Mouse (Mus musculus) liver (tissue): ENCODE data around the gene A530064D06Rik.
"Not testable (repeated sequence)": the region's sequence is repeated elsewhere in the genome, so short reads cannot be mapped to it uniquely, and the experiment has no call there.

Experiments used
- DNase-seq: peaks from one replicate; pipeline ENCODE4 v3.0.0-alpha.2; 2020; ENCODE audit warnings: mixed read lengths

A530064D06Rik gene

DNA sequence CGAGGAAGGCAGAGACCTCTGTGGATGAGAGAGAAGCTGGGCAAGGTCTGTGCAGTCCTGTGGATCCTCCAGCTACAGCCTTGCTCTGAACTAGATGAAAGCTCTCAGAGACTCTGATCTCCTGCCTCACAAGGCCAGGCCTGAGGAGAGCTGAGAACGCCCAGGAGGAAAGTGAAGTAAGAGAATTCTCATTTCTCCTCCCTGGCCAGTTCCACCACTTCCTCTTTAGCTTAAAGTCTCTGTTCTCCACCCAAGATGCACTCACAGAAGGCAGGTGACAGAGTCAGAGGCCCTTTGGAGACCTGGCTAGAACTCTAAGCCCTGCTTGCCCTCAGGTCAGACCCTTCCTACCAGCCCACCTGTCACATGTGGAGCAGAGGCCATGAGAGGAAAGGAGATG, at the start of gene A530064D06Rik:
TSS of gene A530064D06Rik (minus strand) at position 173 of the 400 bp plus-strand sequence.
- DNase-seq = not testable (repeated sequence)

DNA sequence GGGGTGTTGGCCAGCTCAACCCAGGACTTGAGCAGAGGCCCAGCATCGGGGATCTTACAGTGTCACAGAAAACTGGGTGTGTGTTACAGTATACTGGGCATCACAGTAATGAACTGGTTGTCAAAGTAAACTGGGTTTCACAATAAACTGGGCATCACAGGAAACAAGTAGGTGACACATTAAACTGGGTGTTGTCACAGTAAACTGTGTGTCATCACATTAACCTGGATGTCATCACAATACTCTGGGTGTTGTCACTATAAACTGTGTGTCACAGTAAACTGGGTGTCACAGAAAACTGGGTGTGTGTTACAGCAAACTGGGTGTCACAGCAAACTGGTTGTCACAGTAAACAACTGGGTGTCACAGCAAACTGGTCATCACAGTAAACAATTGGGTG, 48.4 kb upstream of the A530064D06Rik start:
- DNase-seq = no peak

DNA sequence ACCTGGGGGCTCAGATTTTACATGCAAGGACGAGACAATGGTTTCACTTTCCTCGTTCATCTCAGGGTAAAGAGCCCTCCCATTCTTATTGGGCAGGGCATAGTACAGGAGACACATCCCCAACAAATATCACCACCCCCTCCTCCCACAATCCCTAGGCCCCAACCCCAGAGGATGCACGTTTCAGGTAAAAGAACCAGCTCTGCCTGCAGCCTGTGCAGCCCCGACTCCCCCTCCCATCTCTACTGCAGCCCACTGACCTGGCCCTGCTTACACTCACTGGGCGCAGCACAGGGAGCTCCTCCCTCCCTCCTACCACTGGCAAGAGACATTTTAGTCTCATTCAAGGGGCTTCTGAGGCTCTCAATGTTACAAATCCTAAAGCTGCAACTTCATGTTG, 46.4 kb upstream of the A530064D06Rik start:
- no peak for DNase-seq

DNA sequence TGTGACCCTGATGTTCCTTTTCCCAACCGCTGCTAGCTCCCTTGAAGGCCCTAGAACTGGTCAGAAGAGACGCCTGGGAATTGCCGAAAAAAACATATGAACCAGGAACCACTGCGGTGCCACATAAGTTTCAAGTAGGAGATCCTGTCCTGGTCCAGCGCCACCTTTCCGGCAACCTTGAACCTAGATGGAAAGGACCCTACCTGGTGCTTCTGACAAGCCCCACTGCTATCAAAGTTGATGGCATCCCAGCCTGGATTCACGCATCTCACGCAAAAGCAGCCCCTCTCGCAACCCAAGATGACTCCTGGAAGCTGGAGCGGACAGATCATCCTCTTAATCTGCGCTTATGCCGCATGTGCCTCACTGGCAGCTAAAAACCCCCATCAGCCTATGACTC, 45.5 kb upstream of the A530064D06Rik start:
- DNase-seq = no peak

DNA sequence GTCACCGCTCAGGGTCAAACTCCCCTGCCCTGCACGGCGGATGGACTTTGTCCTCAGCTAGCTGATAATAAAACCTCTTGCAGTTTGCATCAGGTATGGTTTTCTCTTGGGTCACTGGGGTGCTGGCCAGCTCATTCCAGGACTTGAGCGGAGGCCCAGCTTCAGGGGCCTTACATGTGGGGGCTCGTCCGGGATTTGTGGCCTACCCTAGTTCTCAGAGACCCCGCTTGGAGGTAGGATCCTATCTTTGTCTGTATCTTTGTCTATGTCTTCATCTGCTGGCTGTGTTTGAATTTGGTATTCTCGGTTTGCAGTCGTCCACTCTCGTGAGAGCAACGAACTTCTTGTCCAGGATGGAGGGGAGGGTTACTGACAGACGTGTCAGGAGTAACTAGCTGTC, 36.0 kb upstream of the A530064D06Rik start:
- no peak for DNase-seq

DNA sequence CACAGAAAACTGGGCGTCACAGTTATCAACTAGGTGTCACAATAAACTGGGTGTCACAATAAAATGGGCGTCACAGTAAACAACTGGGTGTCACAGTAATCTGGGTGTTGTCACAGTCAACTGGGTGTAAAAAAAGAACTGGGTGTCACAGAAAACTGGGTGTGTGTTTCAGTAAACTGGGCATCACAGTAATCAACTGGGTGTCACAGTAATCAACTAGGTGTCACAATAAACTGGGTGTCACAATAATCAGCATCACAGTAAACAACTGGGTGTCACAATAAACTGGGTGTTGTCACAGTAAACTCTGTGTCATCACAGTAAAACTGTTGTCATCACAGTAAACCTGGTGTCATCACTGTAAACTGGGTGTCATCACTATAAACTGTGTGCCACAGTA, 25.3 kb upstream of the A530064D06Rik start:
- DNase-seq = no peak

DNA sequence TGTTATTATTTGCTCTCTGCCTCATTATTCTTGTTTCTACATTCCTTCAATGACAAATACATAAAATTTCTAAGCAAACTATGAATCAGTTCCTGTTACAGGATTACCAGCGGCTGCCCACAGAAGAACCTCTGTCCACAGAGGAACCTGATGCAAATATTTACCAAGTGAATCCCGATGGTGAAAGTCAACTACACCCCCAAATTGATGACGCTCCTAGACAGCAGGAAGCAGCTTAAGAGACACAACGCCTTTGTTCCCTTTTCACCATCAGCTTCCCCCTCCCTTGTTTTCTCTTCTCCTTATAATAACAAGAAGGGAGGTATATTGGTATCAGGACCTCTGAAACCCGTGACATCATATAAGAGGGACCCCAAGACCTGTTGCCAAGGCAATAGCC, 18.2 kb upstream of the A530064D06Rik start:
- no peak for DNase-seq

DNA sequence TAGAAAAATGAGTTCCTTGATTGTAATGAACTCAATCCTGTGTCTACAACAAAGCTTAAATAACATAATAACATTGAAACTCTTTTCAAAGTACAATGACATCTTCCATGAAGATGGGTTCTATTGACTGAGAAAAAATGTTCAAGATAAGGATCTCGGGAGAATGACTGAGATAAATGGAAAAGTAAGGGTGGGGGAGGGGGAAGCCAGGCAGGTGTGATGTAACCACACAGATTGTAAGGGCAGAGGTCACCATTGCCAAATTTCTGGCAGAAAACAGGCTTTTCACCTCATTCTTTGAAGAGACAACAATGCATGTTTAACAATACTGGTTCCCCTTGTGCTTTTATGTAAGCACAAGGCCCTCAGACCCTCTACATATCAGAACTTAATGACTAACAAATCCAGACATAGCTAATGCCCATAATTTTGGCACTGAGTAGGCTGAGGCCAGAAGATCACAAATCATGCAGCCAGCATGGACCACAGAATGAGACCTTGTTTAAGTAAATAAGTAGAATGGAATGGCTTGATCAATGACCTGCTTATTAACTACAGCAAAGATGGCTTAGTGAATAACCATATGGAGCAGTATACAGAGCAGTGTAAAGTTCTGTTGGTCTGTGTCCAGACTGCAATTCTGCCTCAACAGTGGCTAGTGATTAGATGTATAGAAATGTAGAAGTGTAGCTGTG, 9.5 kb downstream of the A530064D06Rik start:
- DNase-seq = no peak

DNA sequence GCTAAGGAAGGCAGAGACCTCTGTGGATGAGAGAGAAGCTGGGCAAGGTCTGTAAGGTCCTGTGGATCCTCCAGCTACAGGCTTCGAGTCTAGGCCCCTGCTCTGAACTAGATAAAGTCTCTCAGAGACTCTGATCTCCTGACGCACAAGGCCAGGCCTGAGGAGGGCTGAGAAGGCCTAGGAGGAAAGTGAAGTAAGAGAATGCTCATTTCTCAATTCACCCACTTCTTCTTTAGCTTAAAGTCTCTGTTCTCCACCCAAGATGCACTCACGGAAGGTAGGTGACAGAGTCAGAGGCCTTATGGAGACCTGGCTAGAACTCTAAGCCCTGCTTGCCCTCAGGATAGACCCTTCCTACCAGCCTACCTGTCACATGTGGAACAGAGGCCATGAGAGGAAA, 21.0 kb downstream of the A530064D06Rik start, which contains the start of gene 9830107B12Rik:
TSS of gene 9830107B12Rik (minus strand) at position 149 of the 400 bp plus-strand sequence.
- no peak for DNase-seq

DNA sequence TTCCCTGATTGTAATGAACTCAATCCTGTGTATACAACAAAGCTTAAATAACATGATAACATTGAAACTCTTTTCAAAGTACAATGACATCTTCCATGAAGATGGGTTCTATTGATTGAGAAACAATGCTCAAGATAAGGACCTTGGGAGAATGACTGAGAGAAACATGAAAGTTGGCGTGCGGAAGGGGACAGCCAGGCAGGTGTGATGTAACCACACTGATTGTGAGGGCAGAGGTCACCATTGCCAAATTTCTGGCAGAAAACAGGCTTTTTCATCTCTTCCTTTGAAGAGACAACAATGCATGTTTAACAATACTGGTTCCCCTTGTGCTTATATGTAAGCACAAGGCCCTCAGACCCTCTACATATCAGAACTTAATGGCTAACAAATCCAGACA, 34.3 kb downstream of the A530064D06Rik start:
- no peak for DNase-seq

DNA sequence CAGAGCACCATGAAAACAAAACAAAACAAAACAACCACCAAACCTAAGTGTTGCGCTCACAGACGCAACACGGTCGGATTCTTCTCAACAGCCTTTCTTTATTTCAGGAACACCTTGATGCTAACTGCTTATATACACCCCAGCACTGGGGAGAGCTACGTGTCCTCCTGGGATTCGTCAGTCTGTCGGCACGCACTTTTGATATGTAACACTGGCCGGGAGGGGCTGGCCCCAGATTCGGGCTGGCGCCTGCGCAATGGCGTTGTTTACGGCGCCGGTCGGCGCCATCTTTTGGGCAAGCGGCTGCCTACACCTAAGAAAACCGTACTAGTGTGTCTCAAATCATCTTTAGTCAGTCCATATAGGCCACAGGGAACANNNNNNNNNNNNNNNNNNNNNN, 46.6 kb downstream of the A530064D06Rik start:
- DNase-seq = no peak

DNA sequence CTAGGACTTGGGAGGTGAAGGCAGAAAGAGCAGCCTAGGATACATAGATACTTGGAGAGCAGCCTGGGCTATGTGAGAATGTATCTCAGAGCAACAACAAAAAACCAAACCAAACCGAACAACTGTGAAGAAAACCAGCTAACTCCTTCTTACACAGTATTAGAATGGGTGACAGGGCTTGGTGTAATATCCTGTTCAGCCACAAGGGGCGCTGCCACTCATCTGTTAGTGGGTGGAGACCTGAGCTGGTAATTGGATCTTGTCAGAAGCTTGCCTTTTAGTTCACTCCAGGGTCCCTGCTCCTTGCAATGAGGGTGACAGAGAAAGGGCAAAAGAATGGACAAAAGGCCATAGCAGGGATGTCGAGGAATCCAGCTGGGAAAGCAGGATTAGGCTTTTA, 47.4 kb downstream of the A530064D06Rik start:
- DNase-seq = peak; percentile 79

DNA sequence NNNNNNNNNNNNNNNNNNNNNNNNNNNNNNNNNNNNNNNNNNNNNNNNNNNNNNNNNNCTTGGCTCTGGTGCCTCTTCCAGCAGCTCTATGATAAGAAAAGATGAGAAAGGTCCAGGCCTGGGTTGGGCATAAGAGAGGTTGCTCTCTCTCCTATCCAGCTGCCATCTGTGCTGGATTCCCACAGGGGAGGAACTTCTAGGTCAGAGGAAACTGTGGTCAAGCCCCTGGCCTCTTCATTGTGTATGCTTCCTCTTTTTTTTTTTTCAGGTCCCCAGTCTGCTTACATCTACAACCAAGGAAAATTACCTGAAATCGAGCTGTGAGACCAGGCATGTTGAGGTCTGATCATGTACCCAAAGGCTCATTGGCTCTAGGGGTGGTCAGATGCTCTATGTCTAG, 48.5 kb downstream of the A530064D06Rik start:
- DNase-seq = no peak

DNA sequence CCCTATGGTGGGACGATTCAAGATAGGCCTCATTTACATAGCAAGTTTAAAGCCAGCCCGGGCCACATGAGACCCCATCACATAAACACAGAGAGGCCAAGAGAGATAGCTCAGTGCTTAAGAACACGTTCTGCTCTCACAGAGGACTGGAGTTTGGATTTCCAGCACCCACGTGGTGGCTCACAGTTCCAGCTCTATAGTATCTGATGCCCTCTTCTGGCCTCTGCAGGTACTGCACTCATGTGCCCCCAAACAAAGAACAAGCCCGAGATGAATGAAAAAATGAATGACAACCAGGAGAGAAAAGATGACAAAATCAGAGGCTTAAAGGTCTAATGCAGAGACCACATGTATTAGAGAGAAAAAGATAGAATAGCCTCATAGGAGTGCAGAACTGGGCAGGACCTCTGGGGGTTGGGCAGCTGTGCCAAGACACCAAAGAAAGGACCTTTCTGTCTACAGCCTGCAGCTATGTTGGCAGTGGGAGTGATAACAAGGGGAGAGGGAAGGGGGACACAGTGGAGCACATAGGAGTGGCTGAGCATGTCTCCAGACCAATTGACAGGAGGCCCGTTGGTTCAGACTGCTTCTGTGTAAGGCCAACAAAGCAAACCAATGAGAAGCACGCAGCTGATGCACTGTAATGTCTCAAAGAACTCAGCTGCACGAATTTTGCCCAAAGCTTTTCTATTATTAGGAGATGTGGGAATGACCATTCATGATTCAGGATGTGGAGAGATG, 56.4 kb downstream of the A530064D06Rik start:
- DNase-seq = peak; percentile 43

DNA sequence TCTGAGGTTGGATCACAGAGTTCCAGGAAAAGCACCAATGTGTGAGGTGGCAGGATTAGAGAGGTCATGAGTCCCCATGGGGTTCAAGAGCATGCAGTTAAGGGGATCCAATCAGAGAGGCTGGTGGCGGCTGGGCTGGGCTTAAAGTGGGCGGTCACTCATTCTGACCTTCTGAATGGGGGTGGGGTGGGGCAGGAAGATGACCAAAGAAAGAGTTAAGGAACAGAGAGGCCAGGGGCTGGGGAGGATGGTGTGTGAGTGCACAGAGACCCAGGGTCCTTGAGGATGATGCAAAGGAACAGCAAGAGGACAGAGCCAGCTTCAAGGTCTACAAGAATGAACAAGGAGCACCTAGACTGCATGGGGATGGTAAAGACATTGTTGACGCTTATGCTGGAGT, 58.6 kb downstream of the A530064D06Rik start:
- no peak for DNase-seq

DNA sequence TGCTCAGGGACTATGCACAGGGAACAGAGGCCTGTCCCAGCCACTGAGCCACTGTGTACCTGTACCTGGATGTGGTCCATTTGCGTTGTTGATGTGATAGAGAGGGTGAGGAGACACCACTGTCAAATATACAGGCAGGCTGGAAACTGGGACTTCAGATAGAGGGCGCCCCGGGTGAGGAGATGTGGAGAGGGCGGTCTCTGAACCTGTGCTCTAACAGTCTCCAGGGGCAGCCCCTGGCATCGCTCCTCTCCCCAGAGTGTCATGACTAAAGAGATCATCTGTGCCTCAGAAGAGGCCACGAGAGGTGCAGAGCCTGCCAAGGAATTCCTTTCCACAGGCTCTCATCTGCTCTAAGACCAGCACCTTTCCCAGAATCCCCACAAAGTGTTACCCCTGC, 59.2 kb downstream of the A530064D06Rik start:
- DNase-seq = no peak

DNA sequence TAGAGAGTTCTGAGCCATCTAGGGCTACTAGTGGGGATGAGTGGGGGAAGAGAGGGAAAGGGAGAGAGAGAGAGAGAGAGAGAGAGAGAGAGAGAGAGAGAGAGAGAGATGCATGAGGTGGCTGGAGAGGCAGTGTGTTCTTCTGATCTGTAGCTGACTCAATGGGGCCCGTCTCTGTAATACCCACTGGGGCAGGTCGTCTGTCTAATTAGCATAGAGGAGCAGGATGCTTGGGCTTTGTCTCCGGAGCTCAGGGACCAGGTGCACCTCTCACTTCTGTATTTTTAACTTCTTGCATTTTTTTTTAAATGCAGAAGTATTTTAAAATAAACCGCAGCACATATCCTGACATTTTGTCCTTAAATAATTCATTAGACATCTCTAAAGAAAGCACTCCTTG, 59.7 kb downstream of the A530064D06Rik start:
- DNase-seq = no peak

DNA sequence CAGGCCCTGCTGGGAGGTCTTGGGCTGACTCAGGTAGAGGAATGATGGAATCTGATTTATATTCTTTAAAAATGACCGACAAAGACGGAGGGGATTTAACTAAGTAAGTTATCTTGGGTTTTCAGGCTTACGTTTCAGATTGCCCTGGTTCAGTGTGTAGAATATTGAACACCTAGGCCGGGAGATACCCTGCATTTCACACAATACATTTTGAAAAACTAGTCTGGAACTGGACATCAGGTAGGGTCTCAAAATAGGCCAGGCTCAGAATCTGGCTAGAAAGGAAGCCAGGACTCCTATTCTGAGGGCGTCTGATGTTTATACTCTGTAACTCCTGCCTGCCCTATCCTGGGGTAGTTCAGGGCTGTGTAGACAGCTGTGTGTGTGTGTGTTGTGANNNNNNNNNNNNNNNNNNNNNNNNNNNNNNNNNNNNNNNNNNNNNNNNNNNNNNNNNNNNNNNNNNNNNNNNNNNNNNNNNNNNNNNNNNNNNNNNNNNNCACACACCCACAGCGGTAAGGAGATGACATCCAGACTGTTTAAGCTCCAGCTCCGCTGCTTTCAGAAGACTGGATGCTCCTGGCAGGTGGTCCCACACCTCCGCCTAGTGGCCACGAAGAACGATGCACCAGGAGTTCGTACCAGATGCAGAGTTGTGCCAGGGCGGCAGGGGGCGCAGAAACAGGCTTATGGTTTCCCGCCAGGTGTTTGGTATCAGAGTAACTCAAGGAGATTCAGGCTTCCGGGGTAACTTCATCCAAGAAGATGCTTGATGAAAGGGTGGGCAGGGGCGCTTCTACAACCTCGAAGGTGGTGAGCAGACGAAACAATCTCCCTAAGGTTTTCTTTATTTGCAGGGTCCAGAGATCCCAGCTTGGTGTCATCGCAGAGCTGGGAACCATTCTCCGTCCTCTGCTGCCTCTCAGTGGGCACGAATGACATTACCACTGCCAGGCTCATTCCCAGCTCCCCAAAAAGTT, 66.3 kb downstream of the A530064D06Rik start:
- peak; percentile 81 for DNase-seq

DNA sequence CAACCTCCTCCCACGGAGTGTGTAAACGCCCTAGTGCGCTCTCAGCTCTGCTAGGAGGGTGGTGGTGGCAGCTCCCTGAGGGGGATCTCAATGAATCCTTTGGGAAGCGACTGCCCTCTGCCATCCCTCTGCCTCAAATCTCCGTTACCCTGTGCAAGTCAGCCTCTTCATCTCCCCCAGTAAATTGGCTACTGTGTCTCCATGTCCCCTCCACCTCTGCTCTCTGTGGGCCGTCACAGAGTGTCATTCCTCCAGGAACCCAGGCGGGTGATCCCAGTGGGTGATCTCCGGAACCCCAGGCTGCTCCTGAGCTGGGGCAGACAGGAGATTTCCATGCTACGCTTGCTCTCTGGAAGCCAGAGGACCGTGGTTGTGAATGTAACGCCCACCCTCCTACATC, 67.8 kb downstream of the A530064D06Rik start:
- no peak for DNase-seq
